Comparison of ENCODE assay signal across 11 mouse cellular contexts in genomic region chr7:49400463-49400862, GRCm38 (mm10).
A peak's percentile ranks its signal among the peaks of the same experiment; 100 is the strongest.
DNase-seq lines count a peak whose midpoint lies in the region; ATAC-seq and TF ChIP-seq lines count a peak whose summit lies in the region.
"Had no signal": no experiment of that assay in that cellular context is flagged by ENCODE, and none has a peak within 500 bp of the region (broad histone marks: within the 10 kb centered on the region; RNA-seq: fewer than 3 reads in every experiment).

No protein-coding gene starts in this region.

- H3K27me3 ChIP-seq in liver, adult 2 months (ENCODE audit: control insufficient read depth, insufficient read depth, low read length) = no peaks in the 10 kb centered on the region
- no peaks in the 10 kb centered on the region for H3K27me3 ChIP-seq in liver, embryonic 11.5 days (replicated peaks; ENCODE audit: control insufficient read depth, insufficient read depth, low read length)
- no peaks in the 10 kb centered on the region for H3K27me3 ChIP-seq in heart, embryonic 16.5 days (ENCODE audit: control insufficient read depth, insufficient read depth, low read length)
- H3K27me3 ChIP-seq in limb, embryonic 10.5 days (ENCODE audit: low read depth, poor library complexity, severe bottlenecking) = no peaks in the 10 kb centered on the region
- H3K27me3 ChIP-seq in stomach, embryonic 14.5 days (ENCODE audit: control insufficient read depth, insufficient read depth, low read length) = no peaks in the 10 kb centered on the region

- H3K79me2 ChIP-seq in liver, adult 2 months (ENCODE audit: control insufficient read depth, insufficient read depth, low read length) = peaks cover 4% of the 10 kb centered on the region; the same call in 1 of the 2 replicates

- peak overlapping the region; percentile 9; the same call in 1 of the 2 replicates for H3K9ac ChIP-seq in liver, adult 2 months (ENCODE audit: low read depth, low read length)
- no peak overlapping the region for H3K9ac ChIP-seq in liver, embryonic 11.5 days (ENCODE audit: low read depth, low read length)
- no peak overlapping the region for H3K9ac ChIP-seq in heart, embryonic 16.5 days (ENCODE audit: low read length)
- H3K9ac ChIP-seq in stomach, embryonic 14.5 days (replicated peaks; ENCODE audit: low read depth, low read length) = no peak overlapping the region

- peak; percentile 62 for DNase-seq in liver, adult 2 months (ENCODE audit: extremely low read depth, low read depth, low spot score)
- no peak for DNase-seq in liver, embryonic 11.5 days (ENCODE audit: low spot score)
- peak; percentile 35 for DNase-seq in limb, embryonic 10.5 days (ENCODE audit: low spot score)
- DNase-seq in adrenal gland, adult (ENCODE audit: inconsistent age in 2 of 2, low spot score in 1 of 2) = no peak
- no peak for DNase-seq in layer of hippocampus, adult 9-11 months
- no peak for DNase-seq in kidney, postnatal 25 days
- DNase-seq: right cerebral cortex, adult 18-20 months; thymus, postnatal 25 days had no signal

- no peaks in the 10 kb centered on the region for H3K9me3 ChIP-seq in liver, embryonic 11.5 days (ENCODE audit: control insufficient read depth, low read length)
- H3K9me3 ChIP-seq in heart, embryonic 16.5 days (replicated peaks; ENCODE audit: control insufficient read depth, low read length) = no peaks in the 10 kb centered on the region
- H3K9me3 ChIP-seq in limb, embryonic 10.5 days (replicated peaks) = no peaks in the 10 kb centered on the region
- H3K9me3 ChIP-seq in stomach, embryonic 14.5 days (ENCODE audit: control insufficient read depth, low read depth, low read length) = no peaks in the 10 kb centered on the region

- TF ChIP-seq POLR2A in liver, adult 2 months (IDR thresholded peaks at IDR 0.05; ENCODE audit: extremely low read depth, insufficient read depth, low read length) = no peak

- H3K27ac ChIP-seq in liver, adult 2 months (replicated peaks; ENCODE audit: insufficient read depth, low read depth, low read length) = no peak overlapping the region
- H3K27ac ChIP-seq in liver, embryonic 11.5 days (ENCODE audit: low read depth, low read length) = no peak overlapping the region
- H3K27ac ChIP-seq in heart, embryonic 16.5 days (ENCODE audit: low read length) = no peak overlapping the region; the same call in 1 of the 2 replicates
- H3K27ac ChIP-seq in limb, embryonic 10.5 days = 0 out of 2 replicates have a peak overlapping the region, but pooled peaks have one; percentile 25
- no peak overlapping the region; the same call in 1 of the 2 replicates for H3K27ac ChIP-seq in stomach, embryonic 14.5 days (ENCODE audit: low read length)

- H3K4me2 ChIP-seq in liver, embryonic 11.5 days = no peak overlapping the region
- H3K4me2 ChIP-seq in heart, embryonic 16.5 days (ENCODE audit: low read depth, low read length) = no peak overlapping the region
- no peak overlapping the region for H3K4me2 ChIP-seq in stomach, embryonic 14.5 days (replicated peaks; ENCODE audit: low read depth, low read length)

- H3K4me3 ChIP-seq in liver, adult 2 months (ENCODE audit: insufficient read depth, low read depth, low read length) = peak overlapping the region; percentile 27; the same call in 1 of the 2 replicates
- no peak overlapping the region for H3K4me3 ChIP-seq in liver, embryonic 11.5 days (ENCODE audit: low read depth, low read length)
- no peak overlapping the region for H3K4me3 ChIP-seq in heart, embryonic 16.5 days (ENCODE audit: low read length)
- no peak overlapping the region for H3K4me3 ChIP-seq in limb, embryonic 10.5 days
- H3K4me3 ChIP-seq in stomach, embryonic 14.5 days (ENCODE audit: low read depth, low read length) = no peak overlapping the region

- H3K4me1 ChIP-seq in liver, adult 2 months (ENCODE audit: control insufficient read depth, insufficient read depth, low read length) = peaks cover 18% of the 10 kb centered on the region
- H3K4me1 ChIP-seq in liver, embryonic 11.5 days (replicated peaks; ENCODE audit: control insufficient read depth, insufficient read depth, low read length) = no peaks in the 10 kb centered on the region
- peaks cover 32% of the 10 kb centered on the region for H3K4me1 ChIP-seq in heart, embryonic 16.5 days (ENCODE audit: control insufficient read depth, insufficient read depth, low read length)
- H3K4me1 ChIP-seq in limb, embryonic 10.5 days = peaks cover 8% of the 10 kb centered on the region; the same call in 1 of the 2 replicates
- H3K4me1 ChIP-seq in stomach, embryonic 14.5 days (ENCODE audit: control insufficient read depth, insufficient read depth, low read length) = peaks cover 14% of the 10 kb centered on the region

- WGBS in liver, adult 2 months = 51% methylated on average over 19 of the region's 19 CpGs
- 84% methylated on average over 19 of the region's 19 CpGs for WGBS in liver, embryonic 11.5 days
- 69% methylated on average over 19 of the region's 19 CpGs for WGBS in heart, embryonic 16.5 days
- WGBS in limb, embryonic 10.5 days = 82% methylated on average over 19 of the region's 19 CpGs
- WGBS in stomach, embryonic 14.5 days = 70% methylated on average over 19 of the region's 19 CpGs

- no peaks in the 10 kb centered on the region for H3K36me3 ChIP-seq in liver, adult 2 months (ENCODE audit: control insufficient read depth, insufficient read depth, low read length)
- no peaks in the 10 kb centered on the region for H3K36me3 ChIP-seq in liver, embryonic 11.5 days (ENCODE audit: control insufficient read depth, insufficient read depth, low read length)
- H3K36me3 ChIP-seq in heart, embryonic 16.5 days (ENCODE audit: control insufficient read depth, insufficient read depth) = no peaks in the 10 kb centered on the region
- H3K36me3 ChIP-seq in limb, embryonic 10.5 days = no peaks in the 10 kb centered on the region
- no peaks in the 10 kb centered on the region for H3K36me3 ChIP-seq in stomach, embryonic 14.5 days (ENCODE audit: control insufficient read depth, insufficient read depth, low read length)

- no peak for TF ChIP-seq CTCF in liver, adult 2 months (IDR thresholded peaks at IDR 0.05; ENCODE audit: low read depth, low read length)

- ATAC-seq in liver, embryonic 11.5 days (replicated peaks; ENCODE audit: low FRiP score) = no peak; the same call in 1 of the 2 replicates
- peak; percentile 46 for ATAC-seq in heart, embryonic 16.5 days (replicated peaks; ENCODE audit: extremely low read depth, insufficient read depth, low FRiP score)
- ATAC-seq in stomach, embryonic 14.5 days (ENCODE audit: insufficient number of reproducible peaks, insufficient read depth, low FRiP score, low read depth) = peak; percentile 63
- ATAC-seq: forebrain, embryonic 14.5 days had no signal

Comparison
In these comparisons a context has a peak if more than half of its experiments do, and no peak if none do; other contexts are left out.
1. DNase-seq: peak in liver, adult 2 months (single experiment) and limb, embryonic 10.5 days (single experiment); none in liver, embryonic 11.5 days (single experiment), adrenal gland, adult (0 of 2), layer of hippocampus, adult 9-11 months (single experiment) and kidney, postnatal 25 days (0 of 2).